Comparison of ENCODE assay signal across 19 mouse cellular contexts in the genomic region with DNA sequence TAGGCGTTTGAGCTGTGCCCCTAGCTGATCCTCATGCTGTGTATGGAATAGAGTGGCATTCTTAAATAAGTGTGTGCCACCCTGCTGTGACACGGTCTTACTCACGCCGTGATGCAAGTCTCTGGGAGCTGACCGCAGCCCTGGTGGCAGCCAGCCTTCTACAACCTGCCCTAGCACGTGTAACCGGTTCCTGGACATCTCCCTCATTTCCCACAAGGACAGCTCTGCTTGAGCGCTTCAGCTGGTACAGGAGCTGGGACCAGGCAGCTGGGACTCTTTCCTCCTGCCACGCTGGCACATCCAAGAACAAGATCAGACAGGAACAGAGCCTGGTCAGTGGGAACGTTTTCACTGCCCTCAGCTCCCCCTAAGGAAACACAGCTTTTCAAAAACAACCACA. TPM values are rescaled to one million over a fixed set of nuclear protein-coding genes. Genes with fewer than 3 reads are reported as not detected.
DNase-seq lines count a peak whose midpoint lies in the region; ATAC-seq and TF ChIP-seq lines count a peak whose summit lies in the region.
"Had no signal": no experiment of that assay in that cellular context is flagged by ENCODE, and none has a peak within 500 bp of the region (broad histone marks: within the 10 kb centered on the region; RNA-seq: fewer than 3 reads in every experiment).

No protein-coding gene starts in this region.

- ATAC-seq in kidney, embryonic 16.5 days (ENCODE audit: low FRiP score, low TSS enrichment), result peak; percentile 74
- ATAC-seq in granulocyte monocyte progenitor cell, adult 5-6 weeks (replicated peaks; ENCODE audit: poor library complexity, severe bottlenecking), result no peak
- ATAC-seq: forebrain, embryonic 13.5 days; hindbrain, embryonic 16.5 days; liver, embryonic 12.5 days had no signal

- no peak for DNase-seq in gastrocnemius, adult 2 months
- no peak for DNase-seq in gastrocnemius, adult 18-20 months (ENCODE audit: low spot score)
- DNase-seq in lung, postnatal 36 days, result peak; percentile 20
- no peak for DNase-seq in lung, postnatal 10 days
- peak; percentile 80 for DNase-seq in urinary bladder, postnatal 14 days (ENCODE audit: low spot score)
- no peak for DNase-seq in frontal cortex, adult 2 months (ENCODE audit: extremely low spot score in 1 of 2, low spot score in 1 of 2)
- DNase-seq: B cell, adult 2 months; gastrocnemius, postnatal 10 days; heart, postnatal 36 days; layer of hippocampus, postnatal 36 days; midbrain, embryonic 14.5 days had no signal

- H3K27me3 ChIP-seq in kidney, embryonic 16.5 days (ENCODE audit: insufficient read depth, low read length), result no peaks in the 10 kb centered on the region
- H3K27me3 ChIP-seq: forebrain, embryonic 13.5 days; liver, embryonic 12.5 days had no signal

- H3K27ac ChIP-seq in gastrocnemius, adult 2 months, result peak overlapping the region; percentile 73
- no peak overlapping the region for H3K27ac ChIP-seq in kidney, embryonic 16.5 days (ENCODE audit: low read length)
- H3K27ac ChIP-seq: forebrain, embryonic 13.5 days; limb, embryonic 10.5 days; liver, embryonic 12.5 days; macrophage had no signal

- H3K4me3 ChIP-seq in gastrocnemius, adult 2 months, result no peak overlapping the region
- no peak overlapping the region for H3K4me3 ChIP-seq in kidney, embryonic 16.5 days (ENCODE audit: low read length)
- H3K4me3 ChIP-seq: forebrain, embryonic 13.5 days; limb, embryonic 10.5 days; liver, embryonic 12.5 days had no signal

- TF ChIP-seq CTCF in gastrocnemius, adult 2 months (IDR thresholded peaks at IDR 0.05), result no peak

- no peak overlapping the region for H3K9ac ChIP-seq in kidney, embryonic 16.5 days (replicated peaks; ENCODE audit: low read length)
- H3K9ac ChIP-seq: forebrain, embryonic 13.5 days; liver, embryonic 12.5 days had no signal

- H3K9me3 ChIP-seq in kidney, embryonic 16.5 days (ENCODE audit: low read length), result no peaks in the 10 kb centered on the region
- H3K9me3 ChIP-seq: forebrain, embryonic 13.5 days; limb, embryonic 10.5 days; liver, embryonic 12.5 days had no signal

- no peaks in the 10 kb centered on the region for H3K36me3 ChIP-seq in kidney, embryonic 16.5 days (ENCODE audit: insufficient read depth, low read length)

- H3K4me2 ChIP-seq in kidney, embryonic 16.5 days (replicated peaks; ENCODE audit: low read depth, low read length), result no peak overlapping the region
- H3K4me2 ChIP-seq: forebrain, embryonic 13.5 days; heart, embryonic 11.5 days; liver, embryonic 12.5 days had no signal

- 55% methylated on average over 10 of the region's 10 CpGs for WGBS in kidney, embryonic 16.5 days

- intact Hi-C loops in gastrocnemius, adult 2 months (cut with DNase I), result no loop called here

- H3K4me1 ChIP-seq in kidney, embryonic 16.5 days (ENCODE audit: insufficient read depth, low read length), result no peaks in the 10 kb centered on the region
- H3K4me1 ChIP-seq: forebrain, embryonic 13.5 days had no signal

RNA-seq across cellular contexts. Expression of a gene that starts 34.5 kb away (rescaled TPM):
- 10 to 100 TPM; 40.4 to 43.8 TPM for total RNA-seq in gastrocnemius, adult 2 months (2021)
- total RNA-seq in gastrocnemius, adult 18-20 months (2021), result 10 to 100 TPM; 30.1 to 36.7 TPM
- polyA plus RNA-seq in kidney, embryonic 16.5 days (2015; fragmentation: Nextera tagmentation; extraction: Ambion mirVana), result 16.3 and 17.3 TPM in 2 replicates
- 51.5 and 66.9 TPM in 2 replicates for polyA plus RNA-seq in frontal cortex, adult 2 months (2012; rRNA removed)
- 99.0 and 109 TPM in 2 replicates for total RNA-seq in granulocyte monocyte progenitor cell, adult 5-6 weeks (2014; fragmentation: Nextera tagmentation)
- 99.5 and 108 TPM in 2 replicates for total RNA-seq in granulocyte monocyte progenitor cell, adult 5-6 weeks (2017)

Comparison
In these comparisons a context has a peak if more than half of its experiments do, and no peak if none do; other contexts are left out.
1. DNase-seq: peak in lung, postnatal 36 days (single experiment) and urinary bladder, postnatal 14 days (single experiment); none in gastrocnemius, adult 2 months (single experiment), gastrocnemius, adult 18-20 months (single experiment), lung, postnatal 10 days (single experiment) and frontal cortex, adult 2 months (0 of 2).